Mouse (Mus musculus): ENCODE data around the gene Ndufa12.

The Ndufa12 gene

DNA sequence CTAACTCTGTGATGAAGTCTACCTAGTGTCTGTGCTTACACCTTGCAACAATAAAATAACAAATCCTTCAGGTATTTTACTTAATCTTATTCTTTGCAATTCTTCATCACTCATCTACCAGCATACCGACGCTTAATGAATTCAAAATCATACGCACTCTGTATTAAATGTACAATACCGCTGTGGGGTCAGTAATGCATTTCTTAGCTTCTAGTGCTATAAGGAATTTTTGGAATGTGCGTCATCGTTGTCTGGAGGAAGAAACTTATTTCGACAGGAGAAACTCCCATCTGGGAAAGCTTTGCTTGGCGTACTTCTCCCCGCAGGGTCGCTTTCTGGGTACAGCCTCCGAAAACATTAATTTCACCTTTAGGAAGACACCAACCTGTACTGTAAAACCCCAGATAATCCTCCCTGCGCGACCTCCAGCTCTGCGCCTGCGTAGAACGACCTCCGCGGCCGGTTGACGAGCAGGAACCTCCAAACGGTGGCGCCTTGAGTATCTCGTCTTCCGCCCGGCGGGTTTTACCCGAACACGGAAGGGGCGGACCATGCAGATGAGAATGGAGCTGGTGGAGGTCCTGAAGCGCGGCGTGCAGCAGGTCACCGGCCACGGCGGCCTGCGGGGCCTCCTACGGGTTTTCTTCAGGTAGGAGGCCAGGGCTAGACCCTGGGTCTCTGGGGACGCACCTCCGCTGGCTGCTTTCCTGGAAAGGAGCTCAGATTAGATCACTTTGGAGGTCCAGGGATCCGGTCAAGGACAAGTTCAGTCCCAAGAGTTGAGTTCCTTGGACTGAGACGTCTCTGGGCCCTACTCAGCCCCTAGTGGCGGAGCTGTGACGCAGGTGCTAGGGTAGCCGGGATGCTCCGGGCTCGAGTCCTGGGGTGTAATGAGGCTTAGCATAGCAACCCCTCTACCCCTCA lies at the start of gene Ndufa12:
TSS of gene Ndufa12 (plus strand) at position 239 of the 924 bp plus-strand sequence.
- DNase-seq (ENCODE audit: low spot score) = peak; percentile 85

DNA sequence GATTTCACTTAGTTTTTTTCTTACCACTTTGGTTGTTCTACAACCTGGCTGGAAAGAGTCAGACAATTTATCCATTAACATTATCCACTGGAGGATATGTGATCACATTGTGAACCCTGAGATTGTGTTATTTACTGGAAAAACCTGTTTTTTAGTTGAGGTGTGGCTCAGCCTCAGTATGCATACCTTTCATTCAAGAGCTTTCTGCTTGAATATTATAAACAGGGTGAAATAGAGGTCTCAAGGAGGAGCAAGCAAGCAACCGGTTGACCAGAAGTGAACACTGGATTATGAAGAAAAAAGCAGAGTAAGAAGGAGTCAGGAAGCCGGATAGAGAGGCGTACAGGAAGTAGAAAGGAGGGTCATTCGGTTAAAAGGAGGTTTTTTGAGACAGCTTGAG lies 47.0 kb upstream of the Ndufa12 start:
- no peak for DNase-seq (ENCODE audit: low spot score)

GRCm38 (mm10) chr10:94153841-94154240 lies 44.7 kb upstream of the Ndufa12 start:
- no peak for DNase-seq (ENCODE audit: low spot score)

DNA sequence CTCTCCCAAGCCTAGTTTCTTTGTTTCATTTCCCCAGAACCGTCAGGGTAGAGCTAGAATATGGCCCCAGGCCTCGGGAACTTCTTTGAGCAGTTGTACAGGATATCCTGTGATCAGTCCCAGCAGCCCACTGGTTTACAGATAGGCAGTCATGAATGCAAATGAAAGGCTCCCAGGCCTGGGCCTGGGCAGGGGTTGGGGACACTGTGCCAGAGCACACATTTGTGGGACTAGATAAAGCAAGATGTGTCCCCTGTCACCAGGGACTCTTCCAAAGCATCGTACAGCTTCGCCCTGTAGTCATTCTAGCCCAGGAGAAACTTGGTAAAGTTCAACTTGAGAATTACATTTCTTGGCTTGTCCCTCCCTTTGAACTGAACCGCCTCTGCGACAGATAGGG lies 39.6 kb upstream of the Ndufa12 start:
- DNase-seq (ENCODE audit: low spot score) = no peak

DNA sequence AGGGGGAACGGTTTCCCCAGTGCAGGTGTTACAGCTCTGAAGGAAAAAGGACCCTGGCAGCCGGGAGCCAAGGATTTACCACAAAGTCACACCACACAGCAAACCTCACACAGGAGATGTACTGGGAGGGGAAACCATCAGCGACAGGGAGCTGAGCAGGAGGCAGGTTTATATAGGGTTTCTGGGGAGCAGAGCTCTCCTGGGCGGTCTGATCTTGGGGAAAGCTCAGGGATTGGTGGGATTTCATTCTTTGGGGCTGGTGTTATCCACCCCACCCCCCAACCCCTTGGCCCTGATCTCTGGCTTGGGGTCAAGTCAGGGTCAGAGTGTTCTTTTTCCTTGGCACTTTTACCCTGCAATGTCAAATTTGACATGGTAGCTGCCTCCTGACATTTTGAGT lies 39.1 kb upstream of the Ndufa12 start:
- no peak for DNase-seq (ENCODE audit: low spot score)

- no peak for DNase-seq (ENCODE audit: low spot score)
These were observed 37.3 kb upstream of the Ndufa12 start for GRCm38 (mm10) chr10:94161051-94161765.

DNA sequence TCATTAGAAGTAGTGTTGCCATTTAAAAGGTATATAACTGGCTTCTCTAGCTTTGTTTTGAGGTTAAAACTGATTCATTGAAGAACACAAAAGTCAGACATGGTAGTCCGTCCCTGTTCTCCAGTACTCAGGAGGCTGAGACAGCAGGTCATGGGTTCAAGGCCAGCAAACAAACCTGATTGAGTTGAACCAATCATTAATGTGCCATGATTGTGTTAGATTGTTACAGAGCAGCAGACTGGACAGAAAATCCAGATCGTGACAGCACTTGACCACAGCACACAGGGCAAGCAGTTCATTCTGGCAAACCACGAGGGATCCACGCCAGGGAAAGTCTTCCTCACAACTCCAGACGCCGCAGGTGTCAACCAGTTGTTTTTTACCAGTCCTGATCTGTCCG lies 36.5 kb upstream of the Ndufa12 start:
- DNase-seq (ENCODE audit: low spot score) = no peak

DNA sequence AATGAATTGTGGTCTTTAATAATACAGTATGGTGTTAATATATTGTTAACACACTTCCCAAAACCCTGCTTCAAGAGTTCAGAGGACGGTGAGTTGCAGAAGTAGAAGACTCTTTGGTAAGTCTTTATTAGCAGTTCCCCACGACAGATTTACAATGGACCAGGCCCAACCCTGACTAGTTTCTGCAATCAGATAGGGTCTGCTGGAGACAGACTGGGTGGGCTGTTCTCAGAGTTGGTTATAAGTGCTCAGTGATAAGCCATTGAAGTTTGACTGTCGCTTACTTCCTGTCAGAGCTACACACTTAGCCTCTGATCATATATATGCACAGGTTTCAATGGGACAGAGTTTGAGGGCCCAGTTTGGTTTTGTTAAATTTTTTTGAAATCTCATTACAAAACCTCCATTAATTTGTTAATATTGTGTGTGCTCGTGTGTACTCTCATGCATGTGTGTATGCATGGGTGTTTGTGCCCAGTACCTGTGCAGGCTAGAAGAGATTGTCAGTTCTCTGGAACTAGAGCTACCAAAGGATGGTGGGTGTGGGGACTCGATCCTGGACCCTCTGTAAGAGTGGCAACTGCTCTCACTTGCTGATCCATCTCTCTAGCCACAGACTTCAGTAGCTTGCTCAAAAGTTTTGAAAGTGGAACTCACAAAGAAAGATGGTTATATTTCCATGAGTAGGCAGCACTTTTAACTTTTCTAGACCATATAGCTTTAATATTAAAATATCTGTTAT lies 34.2 kb upstream of the Ndufa12 start:
- no peak for DNase-seq (ENCODE audit: low spot score)

GRCm38 (mm10) chr10:94165426-94165825 lies 33.1 kb upstream of the Ndufa12 start:
- no peak for DNase-seq (ENCODE audit: low spot score)

DNA sequence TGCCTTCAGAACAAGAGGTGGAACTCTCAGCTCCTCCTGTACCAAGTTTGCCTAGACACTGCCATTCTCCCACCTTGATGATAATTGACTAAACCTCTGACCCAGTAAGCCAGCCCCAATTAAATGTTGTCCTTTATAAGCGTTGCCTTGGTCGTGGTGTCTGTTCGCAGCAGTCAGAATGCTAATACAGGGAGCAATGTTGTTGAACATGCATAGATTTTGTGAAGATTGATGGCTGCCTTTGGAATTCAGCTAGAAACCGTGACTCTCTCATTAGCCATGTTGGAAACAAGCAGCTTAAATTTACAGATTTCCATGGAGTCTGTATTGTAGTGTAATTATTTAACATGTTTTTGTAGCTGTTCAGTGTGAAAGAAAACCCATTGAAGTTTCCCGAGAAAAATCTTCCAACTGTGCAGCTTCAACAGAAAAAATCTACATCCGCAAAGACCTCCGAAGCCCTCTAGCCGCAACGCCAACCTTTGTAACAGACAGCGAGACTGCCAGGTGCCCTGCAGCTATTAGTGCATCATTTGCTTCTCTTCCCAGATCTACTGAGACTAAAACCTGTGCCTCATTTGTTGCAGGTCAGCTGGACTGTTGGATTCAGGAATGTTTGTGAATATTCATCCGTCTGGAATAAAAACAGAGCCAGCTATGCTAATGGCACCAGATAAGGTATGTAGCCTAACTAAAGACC lies 31.3 kb upstream of the Ndufa12 start:
- DNase-seq (ENCODE audit: low spot score) = no peak

GRCm38 (mm10) chr10:94171440-94172130 lies 26.9 kb upstream of the Ndufa12 start:
- no peak for DNase-seq (ENCODE audit: low spot score)

GRCm38 (mm10) chr10:94172137-94172536 lies 26.4 kb upstream of the Ndufa12 start:
- DNase-seq (ENCODE audit: low spot score) = no peak

GRCm38 (mm10) chr10:94172706-94173105 lies 25.8 kb upstream of the Ndufa12 start:
- no peak for DNase-seq (ENCODE audit: low spot score)

- no peak for DNase-seq (ENCODE audit: low spot score)
These were observed 23.9 kb upstream of the Ndufa12 start for GRCm38 (mm10) chr10:94174652-94175051.

GRCm38 (mm10) chr10:94183199-94183598 lies 15.3 kb upstream of the Ndufa12 start:
- no peak for DNase-seq (ENCODE audit: low spot score)

DNA sequence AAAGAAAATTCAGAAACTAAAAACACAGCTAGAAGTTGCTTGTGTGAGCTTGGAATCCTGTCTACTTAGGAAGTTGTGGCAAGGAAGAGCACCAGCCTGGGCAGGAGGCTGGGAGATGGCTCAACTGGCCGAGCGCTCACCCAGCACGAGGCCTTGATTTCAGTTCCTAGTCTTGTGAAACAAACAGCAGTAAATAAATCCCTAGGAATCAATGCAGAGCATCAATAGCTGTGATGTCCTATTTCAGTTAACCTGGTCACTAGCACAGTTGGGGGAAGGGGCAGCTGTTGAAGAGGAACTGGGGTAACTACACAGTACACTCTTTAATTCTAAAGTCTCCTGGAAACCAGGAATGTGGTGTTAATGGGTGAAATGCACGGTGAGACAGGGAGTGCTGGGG lies 6.5 kb downstream of the Ndufa12 start:
- no peak for DNase-seq (ENCODE audit: low spot score)

GRCm38 (mm10) chr10:94210718-94211618 lies 12.4 kb downstream of the Ndufa12 start:
- no peak for DNase-seq (ENCODE audit: low spot score)

GRCm38 (mm10) chr10:94211725-94212124 lies 13.2 kb downstream of the Ndufa12 start:
- DNase-seq (ENCODE audit: low spot score) = no peak

- DNase-seq (ENCODE audit: low spot score) = no peak
These were observed 26.7 kb downstream of the Ndufa12 start for GRCm38 (mm10) chr10:94225026-94225750.
